Mouse (Mus musculus) embryo, embryonic 10.5 days (tissue): ENCODE measurements around the gene Tradd.
A peak's percentile ranks its signal among the peaks of the same experiment; 100 is the strongest.

ENCODE experiments used
- DNase-seq: peaks from one replicate; pipeline ENCODE4 v3.0.0-alpha.2; 2015; ENCODE audit warnings: low spot score

The Tradd gene

DNA sequence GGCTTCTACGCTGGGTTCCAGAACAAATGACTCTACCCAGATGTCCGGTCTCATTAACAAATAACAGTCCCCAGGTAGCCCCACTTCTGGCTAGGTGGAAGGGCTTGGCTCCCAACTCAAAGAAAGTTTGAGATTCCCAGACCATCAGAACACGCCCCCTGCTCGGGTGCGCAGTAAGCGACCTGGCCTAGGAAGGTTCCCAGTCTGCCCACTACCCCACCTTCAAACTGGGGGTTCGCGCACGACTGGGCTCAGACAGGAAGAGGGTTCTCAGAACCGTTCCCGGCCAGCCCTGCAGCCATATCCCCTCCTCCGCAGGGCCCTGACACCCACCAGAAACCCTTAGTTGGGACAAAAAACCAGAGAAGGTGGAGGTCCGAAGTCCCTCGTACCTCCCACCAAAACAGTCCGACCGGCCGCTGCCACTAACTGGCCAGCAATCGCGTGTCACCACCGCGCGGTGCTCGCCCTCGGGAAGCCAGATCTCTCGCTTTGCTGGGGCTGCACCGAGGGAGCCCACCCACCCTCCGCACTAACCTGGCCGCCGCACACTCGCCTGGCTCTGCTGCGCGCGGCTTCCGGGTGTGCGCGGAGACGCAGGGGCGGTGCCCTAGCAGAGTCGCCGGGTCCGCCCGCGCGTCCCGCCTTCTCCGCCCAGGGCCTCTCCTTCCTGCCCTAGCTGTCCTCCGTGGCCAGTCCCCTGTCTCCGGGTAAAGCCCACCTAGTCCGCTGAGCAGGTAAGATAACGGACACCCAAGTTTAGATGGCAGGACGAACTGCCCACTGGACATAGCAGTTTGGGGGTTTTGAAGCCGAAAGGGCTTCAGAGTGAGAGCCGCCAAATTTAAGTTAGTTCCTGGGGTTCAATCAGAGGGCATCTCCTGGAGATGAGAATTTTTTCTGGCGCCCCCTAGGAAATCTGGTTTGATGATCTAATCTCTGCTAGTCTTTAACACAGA lies at the start of gene Tradd, which contains the start of gene Fbxl8:
Gene Tradd, minus strand, starts transcription at position 586 of the 959 bp plus-strand sequence.
Gene Fbxl8, plus strand, starts transcription at position 625 of the 959 bp plus-strand sequence.
- peak; percentile 78 for DNase-seq

DNA sequence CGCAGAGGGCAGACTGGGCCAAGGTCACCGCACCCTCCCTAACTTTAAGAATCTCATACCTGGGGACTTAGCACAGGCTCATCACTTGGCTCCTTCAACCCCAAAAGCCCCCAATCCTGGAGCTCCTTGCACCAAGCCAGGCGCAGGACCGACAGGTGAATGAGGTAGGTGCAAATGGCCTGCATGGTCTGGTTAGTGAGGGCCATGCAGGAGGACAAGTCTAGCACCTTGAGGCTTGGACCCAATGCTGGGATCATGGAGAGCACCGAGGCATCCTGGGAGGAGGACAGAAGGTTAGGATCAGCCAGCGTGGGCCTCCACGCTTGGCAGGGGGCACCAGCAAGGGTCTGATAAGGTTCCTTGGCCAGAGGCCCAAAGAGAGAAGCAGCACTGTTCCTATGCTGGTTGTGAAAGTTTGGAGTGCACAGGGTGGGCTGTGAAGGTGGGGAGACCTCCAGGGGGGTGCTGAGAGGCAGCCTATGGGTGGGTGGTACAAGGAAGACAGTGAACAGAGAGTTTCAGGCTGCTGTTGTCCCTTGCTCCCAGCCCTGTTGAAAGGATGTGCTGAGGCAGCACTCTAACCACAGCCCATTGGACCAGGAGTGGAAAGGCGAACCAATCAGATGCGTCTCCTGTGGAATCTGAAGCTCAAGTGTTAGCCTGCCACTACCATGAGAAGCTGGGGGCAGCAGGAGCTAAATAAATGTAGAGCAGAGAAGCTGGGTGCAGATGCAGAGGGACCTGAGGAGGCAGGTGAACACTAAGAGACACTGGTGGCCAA lies 49.4 kb upstream of the Tradd start:
- DNase-seq = no peak

DNA sequence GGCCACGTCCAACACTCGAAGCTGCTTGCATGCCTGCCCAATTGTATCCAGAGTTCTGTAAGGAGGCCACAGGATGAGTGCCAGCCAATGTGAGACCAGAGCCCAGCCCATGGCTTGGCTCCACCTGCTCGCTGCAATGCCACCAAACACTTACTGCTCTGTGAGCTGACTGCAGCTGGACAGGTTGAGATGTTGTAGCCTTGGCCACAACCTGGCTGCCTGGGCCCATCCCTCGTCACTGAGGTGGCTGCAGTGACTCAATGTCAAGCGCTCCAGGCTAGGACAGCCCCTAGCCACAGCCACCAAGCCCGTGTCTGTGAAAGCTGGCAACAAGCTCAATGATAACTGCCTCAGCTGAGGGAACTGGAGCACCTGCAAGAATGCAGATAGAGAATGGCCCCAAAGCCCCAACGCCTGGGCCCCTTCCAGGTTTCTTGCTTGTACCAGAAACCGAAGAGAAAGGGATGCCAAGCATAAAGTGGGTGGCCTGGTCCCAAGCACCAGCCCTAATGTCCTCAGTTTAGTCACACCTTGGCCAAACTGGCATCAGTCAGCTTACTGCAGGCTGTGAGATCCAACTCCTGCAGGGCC lies 48.6 kb upstream of the Tradd start:
- DNase-seq = no peak

DNA sequence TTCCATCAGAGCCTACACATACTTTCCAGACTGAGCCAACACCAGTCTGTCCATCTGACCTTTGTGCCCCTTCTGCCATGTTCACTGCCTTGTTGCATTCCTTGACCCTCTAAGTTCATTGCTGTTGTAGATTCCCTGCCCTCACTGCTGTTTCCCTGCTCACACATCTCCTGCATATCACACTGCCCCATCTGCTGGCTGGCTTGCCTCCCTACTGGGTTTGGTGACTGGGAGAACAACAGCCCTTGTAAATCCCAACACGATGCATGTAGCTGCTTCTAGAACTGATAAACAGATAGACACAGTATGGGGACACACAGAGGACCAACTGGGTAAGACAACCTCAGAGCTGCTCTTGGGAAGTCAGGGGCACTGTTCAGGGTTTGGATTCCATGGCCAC lies 47.3 kb upstream of the Tradd start:
- DNase-seq = no peak

DNA sequence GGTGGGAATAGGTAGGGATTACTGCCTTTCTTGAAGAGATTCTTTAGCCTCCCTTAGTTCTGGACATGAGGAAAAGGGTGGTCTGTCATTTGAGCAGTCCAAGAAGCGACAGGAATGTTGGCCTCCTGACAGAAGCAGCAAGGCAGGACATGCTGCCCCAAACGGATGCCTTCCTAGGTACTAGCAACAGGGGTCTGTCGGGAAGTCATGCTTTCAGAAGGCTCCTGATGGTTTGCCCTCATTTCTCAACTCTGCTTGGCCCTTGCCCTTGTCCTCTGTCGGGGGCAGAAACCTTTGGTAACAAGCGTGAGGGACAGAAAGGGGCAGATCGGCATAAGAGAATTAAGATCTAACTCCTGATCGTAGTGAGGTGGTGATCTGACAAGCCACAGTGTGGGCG lies 45.7 kb upstream of the Tradd start:
- DNase-seq = no peak

DNA sequence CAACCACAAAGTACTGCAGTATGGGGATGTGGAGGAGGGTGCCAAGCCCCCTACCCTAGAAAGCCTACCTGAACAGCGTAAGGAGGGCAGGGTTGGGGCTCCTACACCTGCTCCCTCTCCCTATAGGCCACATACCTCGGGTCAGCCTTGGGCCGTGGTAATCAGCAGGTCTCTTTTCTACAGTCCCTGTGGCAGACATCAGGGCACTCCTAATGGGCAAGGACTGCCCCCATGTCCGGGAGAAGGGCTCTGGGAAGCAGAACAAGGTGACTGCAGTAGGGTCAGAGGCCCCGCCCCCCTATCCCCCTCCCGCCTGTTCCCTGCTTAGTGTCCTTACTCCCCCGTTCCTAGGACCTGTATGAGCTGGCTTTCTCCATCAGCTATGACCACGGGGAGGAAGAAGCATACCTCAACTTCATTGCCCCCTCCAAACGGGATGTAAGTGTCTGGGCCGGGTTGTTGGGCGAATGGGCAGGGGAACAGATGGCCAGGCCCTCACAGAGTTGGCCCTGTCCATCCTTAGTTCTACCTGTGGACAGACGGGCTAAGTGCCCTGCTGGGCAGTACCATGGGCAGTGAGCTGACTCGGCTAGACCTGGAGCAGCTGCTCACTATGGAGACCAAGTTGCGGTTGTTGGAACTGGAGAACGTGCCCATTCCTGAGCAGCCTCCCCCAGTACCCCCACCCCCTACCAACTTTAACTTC lies 44.9 kb upstream of the Tradd start:
- DNase-seq = no peak

DNA sequence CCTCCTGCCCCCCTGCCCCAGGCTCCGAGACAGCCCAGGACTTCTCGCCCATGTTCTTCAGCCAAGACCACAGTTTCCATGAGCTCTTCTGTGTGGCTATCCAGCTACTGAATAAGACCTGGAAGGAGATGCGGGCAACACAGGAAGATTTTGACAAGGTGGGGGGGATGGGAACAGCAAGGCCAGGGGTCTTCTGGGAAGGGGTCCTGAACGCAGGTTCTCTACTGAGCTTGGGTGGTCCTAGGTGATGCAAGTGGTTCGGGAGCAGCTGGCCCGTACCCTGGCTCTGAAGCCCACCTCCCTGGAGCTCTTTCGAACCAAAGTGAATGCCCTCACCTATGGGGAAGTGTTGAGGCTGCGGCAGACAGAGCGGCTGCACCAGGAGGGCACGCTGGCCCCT lies 44.0 kb upstream of the Tradd start:
- DNase-seq = no peak

DNA sequence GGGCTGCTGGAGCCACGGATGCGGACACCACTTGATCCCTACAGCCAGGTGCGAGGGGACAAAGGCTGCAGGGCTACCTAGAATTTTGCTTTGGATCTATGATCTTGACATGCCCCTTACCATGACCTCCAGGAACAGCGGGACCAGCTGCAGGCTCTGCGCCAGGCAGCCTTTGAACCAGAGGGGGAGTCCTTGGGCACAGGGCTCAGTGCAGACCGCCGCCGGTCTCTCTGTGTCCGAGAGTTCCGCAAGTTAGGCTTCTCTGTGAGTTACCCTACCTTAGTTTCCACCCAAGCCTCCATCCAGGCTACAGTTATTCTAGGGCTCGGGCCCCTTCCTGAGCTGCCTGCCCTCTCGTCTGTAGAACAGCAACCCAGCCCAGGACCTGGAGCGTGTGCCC lies 43.3 kb upstream of the Tradd start:
- no peak for DNase-seq

DNA sequence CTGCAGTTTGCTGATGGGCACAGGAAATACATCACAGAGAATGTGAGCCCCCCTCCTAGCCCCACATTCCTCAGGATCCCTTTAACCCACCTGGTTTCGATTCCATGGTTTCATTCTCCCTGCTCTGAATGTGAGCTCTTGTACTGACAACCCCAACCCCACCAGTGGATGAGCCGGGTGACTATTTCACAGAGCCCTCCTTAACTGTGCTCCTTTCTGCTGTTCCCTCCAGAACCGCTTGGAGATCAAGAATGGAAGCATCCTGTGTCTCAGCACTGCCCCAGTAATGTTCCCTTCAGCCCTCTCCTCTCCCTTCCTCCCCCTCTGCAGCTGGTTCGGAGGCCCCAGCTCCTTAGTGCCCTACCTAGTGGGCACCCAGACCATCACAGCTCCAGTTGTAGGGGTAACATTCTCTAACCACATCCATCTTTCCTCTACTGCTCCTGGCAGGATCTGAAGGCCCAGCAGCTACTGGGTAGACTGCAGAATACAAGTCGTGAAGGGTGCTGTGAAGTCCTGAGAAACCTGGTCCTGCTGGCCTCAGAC lies 41.8 kb upstream of the Tradd start:
- DNase-seq = no peak

DNA sequence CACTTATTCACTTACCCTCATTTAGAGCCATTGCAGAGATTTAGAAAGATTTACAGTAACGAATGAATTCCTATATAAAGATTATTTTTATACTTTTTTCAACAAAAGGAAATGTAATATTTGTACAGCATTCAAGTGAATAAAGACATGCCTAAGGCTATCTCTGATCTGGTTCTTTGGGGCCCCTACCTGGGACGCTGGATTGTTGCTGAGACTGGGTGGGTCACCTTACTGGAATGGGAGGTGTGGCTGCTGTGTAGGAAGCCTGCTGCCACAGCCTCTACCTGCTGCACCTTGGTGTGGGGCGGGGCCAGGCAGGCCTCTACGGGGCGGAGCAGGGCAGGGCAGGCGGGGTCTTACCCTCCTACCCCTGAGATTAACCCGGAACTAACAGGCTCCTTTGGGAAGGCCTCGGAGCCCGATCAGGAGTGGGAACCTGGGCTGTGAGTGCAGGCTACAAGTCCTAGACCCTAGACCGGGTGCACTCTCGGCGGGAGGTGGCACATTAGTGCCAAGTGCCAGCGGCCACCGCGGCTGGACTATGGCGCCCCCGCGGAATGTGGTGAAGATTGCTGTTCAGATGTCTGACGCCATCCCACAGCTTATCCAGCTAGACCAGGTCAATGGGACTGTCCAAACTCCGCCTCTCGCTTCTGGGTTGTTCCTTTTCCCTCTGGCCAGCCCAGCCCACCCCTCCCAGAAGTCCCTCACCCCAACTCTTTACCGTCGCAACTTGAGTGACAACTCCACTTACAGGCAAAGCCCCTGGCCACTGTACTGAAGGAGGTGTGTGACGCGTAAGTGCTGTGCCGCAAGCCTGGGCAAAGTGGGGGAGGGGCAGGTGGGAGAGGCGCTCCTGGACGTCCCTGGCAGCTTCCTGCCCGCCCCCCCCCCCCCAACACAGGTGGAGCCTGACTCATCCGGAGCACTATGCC lies 41.1 kb upstream of the Tradd start, which contains the start of gene Elmo3:
Gene Elmo3, plus strand, starts transcription at position 391 of the 935 bp plus-strand sequence.
- peak; percentile 54 for DNase-seq

DNA sequence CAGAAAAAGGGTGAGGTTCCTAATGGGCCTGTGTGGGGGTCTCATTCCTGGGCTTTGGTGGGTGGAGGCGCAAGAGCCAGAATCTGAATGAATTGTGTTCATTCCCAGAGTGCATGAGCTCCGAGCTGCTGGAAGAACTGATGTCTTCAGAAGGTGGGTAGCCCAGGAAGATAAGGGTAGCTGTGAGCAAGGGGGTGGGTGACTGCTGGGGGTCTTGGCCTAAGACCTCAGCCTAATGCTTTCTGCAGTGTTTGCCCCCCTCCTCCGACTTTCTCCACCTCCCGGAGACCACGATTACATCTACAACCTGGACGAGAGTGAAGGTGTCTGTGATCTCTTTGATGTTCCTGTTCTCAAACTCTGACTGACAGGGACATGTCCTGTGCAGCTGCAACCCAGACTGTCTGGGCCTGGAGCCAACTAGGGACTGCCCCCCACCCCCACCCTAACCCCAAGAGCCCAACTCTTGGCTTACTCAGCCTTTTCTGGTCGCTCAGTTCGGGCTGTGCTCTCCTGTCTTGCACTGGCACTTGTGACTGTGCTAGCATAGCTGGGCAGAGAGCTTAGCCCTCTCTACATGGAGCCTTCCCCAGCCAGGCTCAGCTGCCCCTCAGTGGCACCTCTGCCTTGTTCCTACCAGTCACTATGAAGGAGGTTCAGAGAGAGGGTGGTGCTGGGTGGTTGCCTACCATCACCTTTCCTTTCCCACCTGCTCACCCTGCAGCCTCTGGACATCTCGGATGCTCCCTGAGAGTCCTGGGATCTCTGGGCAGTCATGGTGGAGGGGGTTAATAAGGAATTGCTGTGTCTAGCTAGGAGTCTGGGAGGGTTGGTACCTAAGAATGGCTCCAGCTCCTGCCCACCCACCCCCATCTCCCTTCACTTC lies 40.2 kb upstream of the Tradd start:
- DNase-seq = no peak

DNA sequence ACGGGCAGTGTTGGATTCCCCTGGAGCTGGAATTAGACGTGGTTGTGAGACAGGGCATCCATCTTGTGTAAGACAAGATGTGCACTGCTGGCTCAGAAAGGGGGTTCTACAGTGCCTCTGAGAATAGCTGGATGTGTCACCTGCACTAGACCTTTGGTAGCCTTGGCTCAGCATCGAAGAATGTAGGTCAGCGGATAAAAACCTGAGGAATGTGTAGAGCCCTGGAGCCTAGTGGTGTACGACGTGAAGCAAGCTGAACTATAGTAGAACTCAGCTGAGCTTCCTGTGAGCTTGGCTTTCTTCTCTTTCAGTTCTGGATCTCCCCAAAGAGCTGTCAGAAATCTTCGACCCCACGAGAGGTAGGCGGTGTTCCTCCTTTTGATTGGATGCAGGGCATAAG lies 39.5 kb upstream of the Tradd start:
- DNase-seq = no peak

DNA sequence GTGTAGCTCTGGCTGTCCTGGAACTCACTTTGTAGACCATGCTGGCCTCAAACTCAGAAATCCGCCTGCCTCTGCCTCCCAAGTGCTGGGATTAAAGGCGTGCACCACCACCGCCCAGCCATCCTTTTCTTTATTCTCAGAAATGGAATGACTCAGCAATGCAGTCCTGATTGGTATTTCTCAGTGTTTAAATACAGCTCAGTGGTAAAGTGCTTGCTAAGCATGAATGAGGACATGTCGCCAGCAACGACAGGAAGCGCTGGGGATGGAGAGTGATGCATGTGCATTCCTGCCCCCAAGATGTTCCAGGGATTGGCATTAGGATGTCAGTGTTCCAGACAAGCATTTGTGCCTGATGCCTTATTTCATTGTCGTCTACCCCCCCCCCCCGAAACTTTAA lies 39.0 kb upstream of the Tradd start:
- DNase-seq = no peak

DNA sequence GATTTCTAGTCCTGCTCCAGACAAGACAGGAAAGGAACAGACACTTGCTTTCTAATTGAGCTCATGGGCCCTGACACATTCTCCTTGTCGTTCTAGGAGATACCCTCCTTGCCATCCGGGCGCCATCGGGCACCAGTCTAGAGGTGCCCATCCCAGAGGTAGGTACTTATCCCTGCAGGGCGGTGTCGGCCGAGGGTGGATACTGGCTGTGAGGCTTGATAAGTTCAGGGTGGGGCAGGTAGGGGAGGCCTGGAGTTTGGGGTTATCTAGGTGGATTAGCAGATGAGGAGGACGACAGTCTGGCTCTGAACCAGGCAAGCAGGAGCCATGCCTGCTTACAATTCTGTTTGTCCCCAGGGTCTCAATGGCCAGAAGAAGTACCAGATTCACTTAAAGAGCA lies 35.6 kb upstream of the Tradd start:
- no peak for DNase-seq

DNA sequence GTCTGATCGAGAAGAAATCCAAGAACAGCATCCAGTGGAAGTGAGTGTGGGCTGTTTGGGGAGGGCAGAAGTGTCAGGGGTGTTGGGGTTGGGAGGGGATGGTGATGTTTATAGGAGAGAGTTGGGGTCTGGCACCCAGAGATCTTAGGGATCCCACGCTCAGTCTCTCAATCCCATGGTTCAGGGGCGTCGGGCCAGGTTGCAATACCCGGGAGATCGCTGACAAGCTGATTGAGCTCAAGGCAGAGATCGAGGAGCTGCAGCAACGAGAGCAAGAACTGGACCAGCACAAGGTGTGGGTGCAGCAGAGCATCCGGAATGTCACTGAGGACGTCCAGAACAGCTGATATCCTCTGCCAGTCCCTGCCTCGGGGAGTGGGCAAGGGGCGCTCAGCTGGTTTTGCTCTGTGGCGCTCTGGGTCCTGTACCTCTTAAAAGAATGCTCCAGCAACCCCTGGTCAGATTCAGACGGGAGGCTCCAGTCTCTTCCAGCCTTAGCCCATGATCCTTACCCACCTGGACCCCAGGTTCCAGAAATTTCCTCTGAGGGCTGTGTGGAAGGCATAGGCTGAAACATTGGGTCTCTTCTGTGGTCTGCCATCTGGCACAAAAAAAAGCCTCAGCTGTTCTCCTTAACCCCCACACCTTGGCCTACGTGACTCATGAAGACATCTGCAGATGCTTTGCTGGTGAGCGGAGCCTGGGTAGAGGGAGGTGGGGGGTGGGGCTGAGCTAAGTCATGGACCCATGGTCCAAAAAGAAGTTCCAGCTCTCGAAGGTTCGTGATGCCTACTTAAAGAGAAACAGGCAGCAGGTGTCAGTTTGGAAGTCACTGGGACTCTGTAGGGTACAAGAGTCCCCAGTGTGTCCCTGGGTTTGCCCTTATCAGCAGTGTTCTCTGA lies 34.2 kb upstream of the Tradd start:
- DNase-seq = no peak

DNA sequence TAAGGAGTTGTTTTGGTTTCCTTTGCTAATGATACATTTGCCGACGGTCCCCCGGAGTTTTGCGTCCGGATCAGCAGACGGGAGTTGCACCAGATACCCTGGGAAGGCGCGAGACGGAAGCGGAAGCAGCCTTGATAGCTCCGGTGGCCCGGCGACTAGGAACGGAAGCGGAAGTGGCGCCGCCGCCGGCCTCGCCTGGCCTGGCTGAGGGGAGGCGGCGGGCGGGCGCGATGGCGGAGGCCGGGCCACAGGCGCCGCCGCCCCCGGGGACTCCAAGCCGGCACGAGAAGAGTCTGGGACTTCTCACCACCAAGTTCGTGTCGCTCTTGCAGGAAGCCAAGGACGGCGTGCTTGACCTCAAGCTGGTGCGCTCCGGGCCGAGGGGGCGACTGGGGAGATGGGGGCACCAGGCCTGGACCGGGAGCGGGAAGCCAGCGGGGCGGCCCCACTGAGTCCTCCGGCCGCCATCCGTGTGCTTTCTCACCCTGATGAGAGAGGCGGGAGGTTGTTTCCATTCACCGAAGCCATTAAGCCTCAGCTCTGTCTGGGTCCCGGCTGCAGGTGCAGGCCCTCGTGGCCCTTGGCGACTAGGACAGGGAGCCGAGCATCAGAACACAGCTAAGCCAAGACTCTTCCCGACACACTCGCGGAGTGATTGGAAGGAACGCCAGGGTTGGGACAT lies 33.2 kb upstream of the Tradd start, which contains the start of gene E2f4:
Gene E2f4, plus strand, starts transcription at position 153 of the 682 bp plus-strand sequence.
- DNase-seq = peak; percentile 96

DNA sequence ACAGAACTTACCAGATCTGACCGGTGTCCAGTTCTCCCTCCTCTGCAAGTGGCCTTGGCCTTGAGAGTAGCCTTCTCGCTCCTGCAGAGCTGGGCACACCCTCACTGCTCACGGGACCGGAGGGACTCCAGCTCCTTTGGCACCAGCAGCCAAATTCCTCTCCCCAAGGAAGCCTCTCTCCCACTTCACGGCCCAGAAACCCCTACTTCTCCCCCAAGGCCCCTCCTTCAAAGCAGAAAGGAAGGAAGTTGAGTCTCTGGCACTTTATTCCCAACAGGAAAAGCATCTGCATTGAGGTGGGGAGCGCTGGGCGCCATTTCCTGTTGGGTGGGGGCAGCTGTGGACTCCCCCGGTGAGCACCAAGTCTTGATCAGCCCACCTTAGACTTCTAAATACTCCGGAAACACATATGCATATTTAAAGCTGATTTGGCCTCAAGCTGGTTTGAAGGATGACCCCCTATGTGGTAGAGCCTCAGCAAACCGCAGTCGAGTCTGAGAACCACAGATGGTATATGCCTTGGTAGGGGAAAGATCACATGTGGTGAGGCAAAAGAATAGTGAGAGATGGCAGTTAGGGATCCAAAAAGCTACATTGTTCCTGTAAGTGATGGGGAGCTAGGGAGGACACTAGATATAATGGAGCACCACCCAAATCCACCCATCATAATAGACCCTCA lies 31.6 kb upstream of the Tradd start, which contains the start of gene Exoc3l:
Gene Exoc3l, minus strand, starts transcription at position 207 of the 679 bp plus-strand sequence.
- DNase-seq = no peak
